Mouse (Mus musculus) cerebellum, adult 2 months (tissue): Measurements from ENCODE around the gene Id1.

Experiments used
- CTCF ChIP-seq: fragments of 200-500 bp; IDR thresholded peaks from 2 replicates; pipeline ENCODE4 v1.5.1; 2011; ENCODE audit warnings: low read depth, mild to moderate bottlenecking, control low read depth, low read length, moderate library complexity, borderline replicate concordance; ENCODE audit not compliant: insufficient read depth
- POLR2A ChIP-seq: fragments of 200-500 bp; IDR thresholded peaks from 2 replicates; pipeline ENCODE4 v1.6.1; 2011; ENCODE audit warnings: low read length, control low read depth, borderline replicate concordance; ENCODE audit not compliant: insufficient read depth

DNA sequence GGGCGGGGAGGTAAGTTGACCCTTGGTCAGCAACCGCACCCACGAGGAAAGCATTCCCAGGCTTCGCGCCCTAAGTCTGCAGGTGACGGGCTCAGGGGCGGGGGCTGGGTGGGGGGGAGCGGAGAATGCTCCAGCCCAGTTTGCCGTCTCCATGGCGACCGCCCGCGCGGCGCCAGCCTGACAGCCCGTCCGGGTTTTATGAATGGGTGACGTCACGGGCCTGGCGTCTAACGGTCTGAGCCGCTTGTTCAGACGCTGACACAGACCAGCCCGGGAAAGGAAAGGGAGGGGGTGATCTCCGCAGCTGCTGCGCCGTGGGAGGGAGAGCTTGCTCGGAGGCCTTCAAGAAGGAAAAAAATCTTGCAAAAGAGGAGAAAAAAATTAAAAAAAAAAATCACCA, 1.1 kb upstream of the Id1 start:
- TF ChIP-seq CTCF: no peak
- TF ChIP-seq POLR2A: no peak
